Mouse (Mus musculus): ENCODE data around the gene Ptp4a2. TPM values are rescaled to one million over a fixed set of nuclear protein-coding genes. Genes with fewer than 3 reads are reported as not detected.
A peak's percentile ranks its signal among the peaks of the same experiment; 100 is the strongest.

Ptp4a2 gene
- polyA plus RNA-seq, 2 experiments, result 106 to 296 TPM

GRCm38 (mm10) chr4:129783506-129783905 is 27.5 kb upstream of the Ptp4a2 start:
- ATAC-seq (ENCODE audit: low FRiP score, low read depth) (no peak), DNase-seq (ENCODE audit: low spot score) (no peak)
- no peaks in the 10 kb centered on the region for H3K36me3 ChIP-seq (ENCODE audit: control insufficient read depth, insufficient read depth, low read length)
- no peak overlapping the region for H3K4me2 ChIP-seq (replicated peaks; ENCODE audit: low read depth, low read length, severe bottlenecking)
- no peaks in the 10 kb centered on the region for H3K27me3 ChIP-seq (ENCODE audit: control insufficient read depth, insufficient read depth, low read length)
- peaks cover 7% of the 10 kb centered on the region; the same call in 1 of the 2 replicates for H3K4me1 ChIP-seq (ENCODE audit: control insufficient read depth, insufficient read depth, low read length)
- no peak overlapping the region for H3K4me3 ChIP-seq (replicated peaks; ENCODE audit: low read length)
- WGBS, result 87% methylated on average over 5 of the region's 5 CpGs
- no peak overlapping the region for H3K27ac ChIP-seq (replicated peaks; ENCODE audit: low read depth, low read length)
- no peak overlapping the region for H3K9ac ChIP-seq (ENCODE audit: low read depth, low read length, severe bottlenecking)
- TF ChIP-seq POLR2A (IDR thresholded peaks at IDR 0.05; ENCODE audit: borderline replicate concordance, extremely low read depth, insufficient read depth, insufficient read length), result no peak
- H3K9me3 ChIP-seq (ENCODE audit: control insufficient read depth, low read length), result no peaks in the 10 kb centered on the region

- Histone ChIP-seq H3K27me3 (ENCODE audit: control insufficient read depth, insufficient read depth, low read length) (no peaks in the 10 kb centered on the region), H3K4me2 (replicated peaks; ENCODE audit: low read depth, low read length, severe bottlenecking) (no peak overlapping the region), H3K27ac (replicated peaks; ENCODE audit: low read depth, low read length) (no peak overlapping the region), H3K36me3 (ENCODE audit: control insufficient read depth, insufficient read depth, low read length) (no peaks in the 10 kb centered on the region), H3K9me3 (ENCODE audit: control insufficient read depth, low read length) (no peaks in the 10 kb centered on the region), H3K4me1 (ENCODE audit: control insufficient read depth, insufficient read depth, low read length) (peaks cover 7% of the 10 kb centered on the region; the same call in 1 of the 2 replicates), H3K4me3 (replicated peaks; ENCODE audit: low read length) (no peak overlapping the region), H3K9ac (ENCODE audit: low read depth, low read length, severe bottlenecking) (no peak overlapping the region)
- 2% methylated on average over 4 of the region's 4 CpGs for WGBS
- TF ChIP-seq POLR2A (IDR thresholded peaks at IDR 0.05; ENCODE audit: borderline replicate concordance, extremely low read depth, insufficient read depth, insufficient read length), result no peak
- ATAC-seq (ENCODE audit: low FRiP score, low read depth) (no peak), DNase-seq (ENCODE audit: low spot score) (peak; percentile 93)
Measured at GRCm38 (mm10) chr4:129785178-129785577, 25.8 kb upstream of the Ptp4a2 start.

GRCm38 (mm10) chr4:129788693-129789092 is 22.3 kb upstream of the Ptp4a2 start:
- no peak overlapping the region for H3K9ac ChIP-seq (ENCODE audit: low read depth, low read length, severe bottlenecking)
- no peak for ATAC-seq (ENCODE audit: low FRiP score, low read depth)
- H3K27me3 ChIP-seq (ENCODE audit: control insufficient read depth, insufficient read depth, low read length), result no peaks in the 10 kb centered on the region
- TF ChIP-seq POLR2A (IDR thresholded peaks at IDR 0.05; ENCODE audit: borderline replicate concordance, extremely low read depth, insufficient read depth, insufficient read length), result no peak
- DNase-seq (ENCODE audit: low spot score), result no peak
- no peaks in the 10 kb centered on the region for H3K36me3 ChIP-seq (ENCODE audit: control insufficient read depth, insufficient read depth, low read length)
- 0 out of 2 replicates have a peak, but pooled peaks cover 3% of the 10 kb centered on the region for H3K4me1 ChIP-seq (ENCODE audit: control insufficient read depth, insufficient read depth, low read length)
- no peaks in the 10 kb centered on the region for H3K9me3 ChIP-seq (ENCODE audit: control insufficient read depth, low read length)
- WGBS, result 15% methylated on average over 8 of the region's 8 CpGs
- H3K27ac ChIP-seq (replicated peaks; ENCODE audit: low read depth, low read length), result no peak overlapping the region
- no peak overlapping the region for H3K4me3 ChIP-seq (replicated peaks; ENCODE audit: low read length)
- no peak overlapping the region for H3K4me2 ChIP-seq (replicated peaks; ENCODE audit: low read depth, low read length, severe bottlenecking)

GRCm38 (mm10) chr4:129789635-129790034 is 21.4 kb upstream of the Ptp4a2 start:
- no peak for TF ChIP-seq POLR2A (IDR thresholded peaks at IDR 0.05; ENCODE audit: borderline replicate concordance, extremely low read depth, insufficient read depth, insufficient read length)
- Histone ChIP-seq H3K4me1 (ENCODE audit: control insufficient read depth, insufficient read depth, low read length) (peaks cover 9% of the 10 kb centered on the region), H3K27me3 (ENCODE audit: control insufficient read depth, insufficient read depth, low read length) (no peaks in the 10 kb centered on the region), H3K4me3 (replicated peaks; ENCODE audit: low read length) (no peak overlapping the region), H3K4me2 (replicated peaks; ENCODE audit: low read depth, low read length, severe bottlenecking) (no peak overlapping the region), H3K9me3 (ENCODE audit: control insufficient read depth, low read length) (no peaks in the 10 kb centered on the region), H3K36me3 (ENCODE audit: control insufficient read depth, insufficient read depth, low read length) (no peaks in the 10 kb centered on the region), H3K27ac (replicated peaks; ENCODE audit: low read depth, low read length) (no peak overlapping the region), H3K9ac (ENCODE audit: low read depth, low read length, severe bottlenecking) (no peak overlapping the region)
- 89% methylated on average over 2 of the region's 2 CpGs for WGBS
- ATAC-seq (ENCODE audit: low FRiP score, low read depth) (no peak), DNase-seq (ENCODE audit: low spot score) (no peak)

GRCm38 (mm10) chr4:129790475-129790874 is 20.5 kb upstream of the Ptp4a2 start:
- H3K9ac ChIP-seq (ENCODE audit: low read depth, low read length, severe bottlenecking), result no peak overlapping the region
- no peaks in the 10 kb centered on the region for H3K36me3 ChIP-seq (ENCODE audit: control insufficient read depth, insufficient read depth, low read length)
- TF ChIP-seq POLR2A (IDR thresholded peaks at IDR 0.05; ENCODE audit: borderline replicate concordance, extremely low read depth, insufficient read depth, insufficient read length), result no peak
- WGBS, result 62% methylated on average over 3 of the region's 3 CpGs
- ATAC-seq (ENCODE audit: low FRiP score, low read depth) (no peak), DNase-seq (ENCODE audit: low spot score) (no peak)
- no peak overlapping the region for H3K4me2 ChIP-seq (replicated peaks; ENCODE audit: low read depth, low read length, severe bottlenecking)
- no peak overlapping the region for H3K4me3 ChIP-seq (replicated peaks; ENCODE audit: low read length)
- H3K9me3 ChIP-seq (ENCODE audit: control insufficient read depth, low read length), result no peaks in the 10 kb centered on the region
- H3K27ac ChIP-seq (replicated peaks; ENCODE audit: low read depth, low read length), result no peak overlapping the region
- peaks cover 17% of the 10 kb centered on the region for H3K4me1 ChIP-seq (ENCODE audit: control insufficient read depth, insufficient read depth, low read length)
- H3K27me3 ChIP-seq (ENCODE audit: control insufficient read depth, insufficient read depth, low read length), result no peaks in the 10 kb centered on the region

- no peak overlapping the region for H3K27ac ChIP-seq (replicated peaks; ENCODE audit: low read depth, low read length)
- no peaks in the 10 kb centered on the region for H3K36me3 ChIP-seq (ENCODE audit: control insufficient read depth, insufficient read depth, low read length)
- H3K9me3 ChIP-seq (ENCODE audit: control insufficient read depth, low read length), result no peaks in the 10 kb centered on the region
- ATAC-seq (ENCODE audit: low FRiP score, low read depth) (no peak), DNase-seq (ENCODE audit: low spot score) (peak; percentile 33)
- WGBS, result 13% methylated on average over 1 of the region's 1 CpGs
- H3K27me3 ChIP-seq (ENCODE audit: control insufficient read depth, insufficient read depth, low read length), result no peaks in the 10 kb centered on the region
- H3K9ac ChIP-seq (ENCODE audit: low read depth, low read length, severe bottlenecking), result no peak overlapping the region
- H3K4me1 ChIP-seq (ENCODE audit: control insufficient read depth, insufficient read depth, low read length), result peaks cover 26% of the 10 kb centered on the region
- no peak overlapping the region for H3K4me3 ChIP-seq (replicated peaks; ENCODE audit: low read length)
- no peak for TF ChIP-seq POLR2A (IDR thresholded peaks at IDR 0.05; ENCODE audit: borderline replicate concordance, extremely low read depth, insufficient read depth, insufficient read length)
- no peak overlapping the region for H3K4me2 ChIP-seq (replicated peaks; ENCODE audit: low read depth, low read length, severe bottlenecking)
Measured at GRCm38 (mm10) chr4:129791399-129791798, 19.6 kb upstream of the Ptp4a2 start.
